Mouse (Mus musculus) cerebellum, postnatal 14 days (tissue): ENCODE results near the gene Bloc1s4.
A peak's percentile ranks its signal among the peaks of the same experiment; 100 is the strongest.

ENCODE experiments used
- DNase-seq, 2 experiments: peaks; one replicate each; pipeline ENCODE4 v3.0.0; 2021; ENCODE audit warnings: mixed read lengths in 2 of 2

Gene Bloc1s4

GRCm38 (mm10) chr5:36716816-36717215 is 31.6 kb downstream of the Bloc1s4 start:
- DNase-seq = no peak

GRCm38 (mm10) chr5:36714832-36715231 is 33.6 kb downstream of the Bloc1s4 start:
- DNase-seq = no peak

GRCm38 (mm10) chr5:36713693-36714092 is 34.8 kb downstream of the Bloc1s4 start:
- no peak for DNase-seq

DNA sequence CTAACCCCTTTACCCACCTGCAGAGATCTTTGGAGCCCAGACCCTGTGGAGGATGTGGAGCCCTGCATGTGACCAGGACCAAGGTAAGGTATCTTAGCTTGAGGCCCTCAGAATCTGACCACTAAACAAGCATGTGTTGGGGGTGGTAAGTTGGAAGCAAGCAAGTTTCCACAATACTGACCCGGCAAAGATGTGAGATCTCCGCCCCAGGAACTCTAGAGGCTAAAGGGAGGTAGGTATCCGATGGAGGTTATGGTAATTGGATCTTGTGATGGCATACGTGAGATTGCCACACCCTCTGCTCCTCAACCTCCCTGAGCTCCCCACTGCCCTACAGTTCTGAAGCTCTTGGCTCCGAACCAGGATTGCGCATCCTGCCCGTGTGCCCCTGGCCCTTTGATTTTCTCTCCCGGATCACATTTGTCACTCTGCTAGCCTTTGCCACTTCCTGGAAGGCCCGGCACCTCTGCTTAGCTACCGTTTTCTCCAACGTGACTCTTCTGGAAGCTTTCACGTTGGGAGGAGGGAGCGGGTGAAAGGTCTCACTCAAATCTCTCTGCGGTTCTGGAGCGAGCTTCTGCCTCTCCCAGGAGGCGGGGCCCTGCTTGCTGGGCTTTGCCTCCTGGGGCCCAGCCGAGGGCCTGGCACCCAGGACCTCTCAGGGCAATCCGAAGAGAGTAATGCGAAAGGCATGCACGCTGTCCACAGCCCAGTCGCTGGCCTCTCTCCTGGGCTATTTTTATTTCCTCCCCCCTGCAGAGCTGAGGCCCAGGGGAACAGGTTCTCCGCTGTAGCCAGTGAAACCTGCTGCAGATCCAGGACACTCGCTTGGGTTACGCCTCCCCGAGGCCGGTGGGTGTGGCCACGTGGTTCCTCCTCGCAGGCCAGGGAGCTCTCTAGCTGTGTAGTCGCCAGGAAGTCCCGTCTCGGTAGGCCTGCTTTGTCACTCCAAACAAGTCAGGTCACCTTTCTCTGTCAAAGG is 35.6 kb downstream of the Bloc1s4 start:
- DNase-seq = peak in 1 of 2 experiments; percentile 38

DNA sequence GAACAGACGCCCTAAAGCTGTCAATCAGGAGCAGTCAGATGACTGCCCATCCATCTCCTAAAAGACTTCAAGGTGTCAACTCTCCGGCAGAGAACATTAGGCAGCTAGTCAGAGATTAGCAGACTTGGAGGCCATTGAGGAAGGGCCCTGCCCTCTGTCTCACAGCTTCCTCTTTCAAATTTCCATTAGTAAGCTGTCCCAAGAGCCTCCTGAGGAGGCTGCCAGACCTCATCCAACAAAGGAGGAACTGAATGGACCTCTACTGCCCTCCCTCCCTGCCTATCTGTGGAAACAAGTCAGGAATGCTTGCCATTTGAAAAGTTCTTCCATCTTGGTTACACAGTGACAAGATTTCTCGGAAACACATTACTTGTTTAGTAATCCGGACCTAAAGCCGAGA is 36.6 kb downstream of the Bloc1s4 start:
- DNase-seq = no peak

- DNase-seq = no peak
These were observed 42.7 kb downstream of the Bloc1s4 start for GRCm38 (mm10) chr5:36705792-36706191.

DNA sequence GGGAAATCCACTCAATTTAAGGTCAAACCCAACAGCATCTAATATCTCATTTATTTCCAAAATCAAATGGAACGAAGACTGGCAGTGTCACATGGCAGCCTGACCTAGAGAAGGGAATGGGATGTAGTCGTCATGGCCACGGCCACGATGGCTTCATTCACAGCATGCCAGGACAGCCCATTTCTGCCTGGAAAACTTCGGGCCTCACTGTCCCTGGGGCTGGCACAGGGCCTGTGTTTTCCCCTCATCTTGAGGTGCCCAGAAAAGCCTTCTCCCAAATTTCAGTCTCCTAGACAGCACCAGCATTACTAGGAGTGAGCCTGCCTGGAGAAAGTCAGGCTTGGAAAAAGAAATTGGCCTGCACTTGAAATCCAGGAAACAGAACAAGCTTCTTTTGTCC is 43.1 kb downstream of the Bloc1s4 start:
- no peak for DNase-seq

- no peak for DNase-seq
These were observed 43.8 kb downstream of the Bloc1s4 start for GRCm38 (mm10) chr5:36704684-36705083.

DNA sequence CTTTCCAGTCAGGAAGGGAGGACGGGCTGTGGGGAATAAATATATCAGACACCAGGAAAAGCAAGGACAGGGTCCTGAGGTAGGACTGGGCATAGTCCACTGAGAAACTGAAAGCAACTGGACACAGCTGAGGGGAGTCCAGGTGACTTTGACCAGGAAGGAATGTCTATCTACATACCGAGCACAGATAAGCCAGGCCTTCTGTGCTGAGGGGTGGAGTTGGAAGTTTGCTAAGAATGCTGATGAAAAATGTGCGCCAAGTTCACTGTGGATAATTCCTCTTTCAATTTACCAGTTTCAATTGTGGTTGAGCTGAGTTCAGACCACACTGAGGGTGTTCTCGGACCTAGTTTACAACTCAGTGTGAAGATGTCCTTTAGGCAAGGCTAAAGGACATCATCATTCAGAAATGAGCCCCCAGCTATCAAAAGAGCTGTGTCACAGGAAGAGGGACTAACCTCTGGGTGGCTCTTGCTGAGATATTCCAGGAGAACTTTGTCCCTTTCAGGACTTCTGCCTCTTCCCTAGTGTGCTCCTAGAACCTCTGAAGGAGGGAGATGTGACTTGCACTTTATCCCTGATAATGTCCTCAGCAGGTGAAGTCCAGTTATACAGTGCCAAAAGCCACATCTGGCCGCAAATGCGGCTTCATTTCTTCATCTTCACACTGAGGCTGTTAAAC is 47.4 kb downstream of the Bloc1s4 start:
- DNase-seq = no peak

GRCm38 (mm10) chr5:36698689-36699088 is 49.8 kb downstream of the Bloc1s4 start:
- no peak for DNase-seq

GRCm38 (mm10) chr5:36698067-36698670 is 50.3 kb downstream of the Bloc1s4 start:
- no peak for DNase-seq
